Mouse (Mus musculus) testis, adult 2 months (tissue): Measurements from ENCODE around the gene Tmbim1. TPM values are rescaled to one million over a fixed set of nuclear protein-coding genes. Genes with fewer than 3 reads are reported as not detected.
A peak's percentile ranks its signal among the peaks of the same experiment; 100 is the strongest.

ENCODE experiments used
- H3K27ac ChIP-seq: fragments of 200-500 bp; 2 replicates; pipeline ENCODE4 v1.5.1; 2012; ENCODE audit warnings: low read depth, low read length; ENCODE audit not compliant: control insufficient read depth, insufficient read depth
- H3K27me3 ChIP-seq: fragments of 200-500 bp; 2 replicates; pipeline ENCODE4 v1.6.1; 2012; ENCODE audit warnings: mild to moderate bottlenecking, low read length, moderate library complexity; ENCODE audit not compliant: control insufficient read depth, insufficient read depth
- H3K36me3 ChIP-seq: fragments of 200-500 bp; 2 replicates; pipeline ENCODE4 v1.6.1; 2012; ENCODE audit warnings: mild to moderate bottlenecking, low read length; ENCODE audit not compliant: control insufficient read depth, insufficient read depth
- H3K4me1 ChIP-seq: fragments of 200-500 bp; 2 replicates; pipeline ENCODE4 v1.6.1; 2012; ENCODE audit warnings: low read length; ENCODE audit not compliant: control insufficient read depth, insufficient read depth
- H3K4me3 ChIP-seq: fragments of 200-500 bp; 2 replicates; pipeline ENCODE4 v1.5.1; 2012; ENCODE audit warnings: low read depth, mild to moderate bottlenecking, low read length, moderate library complexity, mixed read lengths; ENCODE audit not compliant: control insufficient read depth
- CTCF ChIP-seq: fragments of 200-500 bp; IDR thresholded peaks from 2 replicates; pipeline ENCODE4 v1.5.1; 2012; ENCODE audit warnings: low read depth, mild to moderate bottlenecking, inconsistent platforms, low read length, moderate library complexity; ENCODE audit not compliant: control insufficient read depth, insufficient read depth, insufficient replicate concordance
- POLR2A ChIP-seq: fragments of 200-500 bp; IDR thresholded peaks from 2 replicates; pipeline ENCODE4 v1.6.1; 2012; ENCODE audit warnings: low read depth, mild to moderate bottlenecking, inconsistent platforms, low read length, moderate library complexity; ENCODE audit not compliant: control insufficient read depth
- polyA plus RNA-seq: library from polyadenylated mRNA; depleted of rRNA; stranded (reverse); fragments of >200 nt; gene quantifications from 2 replicates; pipeline ENCODE4 v1.2.3, GENCODE M21; 2012

Tmbim1 gene
- polyA plus RNA-seq, 1 experiment: 6.3 TPM

GRCm38 (mm10) chr1:74307146-74307545, 1.7 kb upstream of the Tmbim1 start:
- Histone ChIP-seq H3K4me1 (peaks cover 8% of the 10 kb centered on the region), H3K4me3 (no peak overlapping the region), H3K27ac (no peak overlapping the region), H3K36me3 (no peaks in the 10 kb centered on the region), H3K27me3 (no peaks in the 10 kb centered on the region)
- no peak for TF ChIP-seq CTCF
- no peak for TF ChIP-seq POLR2A

GRCm38 (mm10) chr1:74304946-74305345, 476 bp downstream of the Tmbim1 start:
- H3K4me1 ChIP-seq: peaks cover 8% of the 10 kb centered on the region
- no peak for TF ChIP-seq POLR2A
- TF ChIP-seq CTCF: no peak

GRCm38 (mm10) chr1:74304339-74304790, 1.1 kb downstream of the Tmbim1 start:
- Histone ChIP-seq H3K4me3 (peak overlapping the region; percentile 76), H3K27me3 (no peaks in the 10 kb centered on the region), H3K27ac (peak overlapping the region; percentile 46), H3K36me3 (no peaks in the 10 kb centered on the region), H3K4me1 (peaks cover 8% of the 10 kb centered on the region)
- TF ChIP-seq CTCF: no peak
- no peak for TF ChIP-seq POLR2A

More at GRCm38 (mm10) chr1:74304946-74305345, 476 bp downstream of the Tmbim1 start:
- Histone ChIP-seq H3K27me3 (no peaks in the 10 kb centered on the region), H3K27ac (no peak overlapping the region), H3K36me3 (no peaks in the 10 kb centered on the region), H3K4me3 (no peak overlapping the region)

- no peak for TF ChIP-seq CTCF
- TF ChIP-seq POLR2A: peak; percentile 57
- Histone ChIP-seq H3K27me3 (no peaks in the 10 kb centered on the region), H3K4me3 (peak overlapping the region; percentile 76), H3K36me3 (no peaks in the 10 kb centered on the region), H3K27ac (peak overlapping the region; percentile 46), H3K4me1 (peaks cover 8% of the 10 kb centered on the region)
These were observed 1.7 kb downstream of the Tmbim1 start for GRCm38 (mm10) chr1:74303509-74304338.

- Histone ChIP-seq H3K27me3 (no peaks in the 10 kb centered on the region), H3K27ac (0 out of 2 replicates have a peak overlapping the region, but pooled peaks have one; percentile 15), H3K4me3 (no peak overlapping the region), H3K4me1 (peaks cover 8% of the 10 kb centered on the region), H3K36me3 (no peaks in the 10 kb centered on the region)
- TF ChIP-seq CTCF (no peak), POLR2A (no peak)
These were observed 2.6 kb downstream of the Tmbim1 start for GRCm38 (mm10) chr1:74302835-74303234.

GRCm38 (mm10) chr1:74302229-74302628, 3.2 kb downstream of the Tmbim1 start:
- Histone ChIP-seq H3K4me1 (peaks cover 8% of the 10 kb centered on the region), H3K4me3 (no peak overlapping the region), H3K27ac (peak overlapping the region; percentile 30; the same call in 1 of the 2 replicates), H3K36me3 (no peaks in the 10 kb centered on the region), H3K27me3 (no peaks in the 10 kb centered on the region)
- no peak for TF ChIP-seq CTCF

- H3K4me1 ChIP-seq: peaks cover 8% of the 10 kb centered on the region
- H3K27ac ChIP-seq: no peak overlapping the region
- no peak for TF ChIP-seq POLR2A
- TF ChIP-seq CTCF: no peak
- H3K4me3 ChIP-seq: no peak overlapping the region
- H3K27me3 ChIP-seq: no peaks in the 10 kb centered on the region
- H3K36me3 ChIP-seq: no peaks in the 10 kb centered on the region
These were observed 4.9 kb downstream of the Tmbim1 start for GRCm38 (mm10) chr1:74300347-74301110.
